Mouse (Mus musculus) naive thymus-derived CD4-positive, alpha-beta T cell, adult 5 months (primary cell): ENCODE data around the gene Kif17. TPM values are rescaled to one million over a fixed set of nuclear protein-coding genes. Genes with fewer than 3 reads are reported as not detected.

ENCODE experiments used
- polyA plus RNA-seq: library from polyadenylated mRNA; unstranded; fragments of 100-300 nt; shearing (Covaris generic); gene quantifications from one replicate; pipeline ENCODE4 v1.2.1, GENCODE M21; 2017

Gene Kif17
- polyA plus RNA-seq = not detected

GRCm38 (mm10) chr4:138250088-138250960, at the start of gene Kif17, which contains the start of gene Sh2d5:
Kif17 (plus strand) TSS chr4:138250435.
Sh2d5 (plus strand) TSS chr4:138250403.

GRCm38 (mm10) chr4:138216200-138216890, 33.9 kb upstream of the Kif17 start, which contains the start of gene Hp1bp3:
Hp1bp3 (plus strand) TSS chr4:138216296.

GRCm38 (mm10) chr4:138304340-138305104, 54.3 kb downstream of the Kif17 start, which contains the start of gene Ddost:
Ddost (plus strand) TSS chr4:138304730.

GRCm38 (mm10) chr4:138326077-138326695, 76.0 kb downstream of the Kif17 start, which contains the start of gene Pink1:
Pink1 (minus strand) TSS chr4:138326307.

Other genes starting within 250 kb of the Kif17 start
- 210 TPM for gene Hp1bp3, start 34.1 kb upstream of the Kif17 start, polyA plus RNA-seq
- gene Sh2d5, start within 50 bp of the Kif17 start, polyA plus RNA-seq = 0.12 TPM
- 113 TPM for gene Ddost, start 54.3 kb downstream of the Kif17 start, polyA plus RNA-seq
- 191 TPM for gene Pink1, start 75.9 kb downstream of the Kif17 start, polyA plus RNA-seq
- not detected for gene Cda, start 117.6 kb downstream of the Kif17 start, polyA plus RNA-seq
- gene Fam43b, start 146.1 kb downstream of the Kif17 start, polyA plus RNA-seq = not detected
- 12.2 TPM for gene Mul1, start 184.2 kb downstream of the Kif17 start, polyA plus RNA-seq
- gene Camk2n1, start 203.9 kb downstream of the Kif17 start, polyA plus RNA-seq = 0.30 TPM